Comparison of ENCODE assay signal across 8 mouse cellular contexts in genomic region chr19:4905979-4906794, GRCm38 (mm10). TPM values are rescaled to one million over a fixed set of nuclear protein-coding genes. Genes with fewer than 3 reads are reported as not detected.
DNase-seq lines count a peak whose midpoint lies in the region.

TSS of gene Bbs1 (minus strand) at chr19:4906628.

- peaks cover 12% of the 10 kb centered on the region for H3K4me1 ChIP-seq in megakaryocyte, embryonic 14.5 days

- H3K36me3 ChIP-seq in megakaryocyte, embryonic 14.5 days (replicated peaks; ENCODE audit: low read length), result peaks cover 47% of the 10 kb centered on the region

- H3K4me3 ChIP-seq in megakaryocyte, embryonic 14.5 days (replicated peaks), result peak within 1 kb of the TSS; percentile 88

- peak; percentile 74 to 92 for DNase-seq in adrenal gland, adult (ENCODE audit: inconsistent age in 2 of 2, low spot score in 1 of 2)
- peak; percentile 83 for DNase-seq in embryo, embryonic 10 days (ENCODE audit: low spot score)
- DNase-seq in gastrocnemius, postnatal 10 days, result peak; percentile 82
- peak; percentile 91 for DNase-seq in induced T-regulatory cell, adult 2 months (ENCODE audit: low read depth)
- peak; percentile 44 to 80 for DNase-seq in left cerebral cortex, adult 9 months (ENCODE audit: low spot score in 2 of 2)
- peak; percentile 80 to 83 for DNase-seq in right cerebral cortex, adult 2 months (ENCODE audit: low spot score in 2 of 2)
- peak; percentile 33 for DNase-seq in urinary bladder, postnatal 10 days (ENCODE audit: low spot score)

- H3K27me3 ChIP-seq in megakaryocyte, embryonic 14.5 days (replicated peaks), result peaks cover 13% of the 10 kb centered on the region

- H3K9me3 ChIP-seq in megakaryocyte, embryonic 14.5 days, result no peaks in the 10 kb centered on the region

RNA-seq across cellular contexts. Expression of gene Bbs1, which starts in this region (rescaled TPM):
- 1 to 10 TPM; 1.9 to 2.9 TPM for total RNA-seq in gastrocnemius, postnatal 10 days (2021)
- polyA plus RNA-seq in megakaryocyte, embryonic 14.5 days (2012; ENCODE audit: insufficient read depth, low replicate concordance), result 0.62 TPM in 1 of 2 replicates, not detected in the other

Comparison
In these comparisons a context has a peak if more than half of its experiments do, and no peak if none do; other contexts are left out.
1. Peak in every context shown above with its lines: DNase-seq and H3K4me3 ChIP-seq.
2. DNase-seq: peak in every context shown above with its lines; median percentile 91 in induced T-regulatory cell, adult 2 months; 83 in adrenal gland, adult; 83 in embryo, embryonic 10 days; 82 in gastrocnemius, postnatal 10 days; 82 in right cerebral cortex, adult 2 months; 62 in left cerebral cortex, adult 9 months; 33 in urinary bladder, postnatal 10 days.